Mouse (Mus musculus): ENCODE data around the gene Astn1.
A peak's percentile ranks its signal among the peaks of the same experiment; 100 is the strongest.

Gene Astn1

DNA sequence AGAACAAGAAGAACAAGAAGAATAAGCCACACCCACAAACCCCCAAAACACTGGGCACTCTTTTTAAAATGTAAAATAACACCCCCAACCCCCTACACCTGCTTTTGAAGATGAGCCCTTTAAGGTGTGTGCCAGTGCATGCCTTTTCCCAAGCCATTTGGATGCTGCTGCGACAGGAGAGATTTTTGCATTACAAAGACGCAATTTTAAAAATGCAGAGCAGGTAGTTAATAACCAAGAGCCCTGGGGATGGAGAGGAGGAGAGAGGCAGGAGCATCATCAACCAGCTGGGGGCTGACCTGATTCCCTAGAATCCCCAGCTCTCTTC is at the start of gene Astn1:
Astn1 (plus strand) TSS at position 310 of the 328 bp plus-strand sequence.
- no peak for DNase-seq

DNA sequence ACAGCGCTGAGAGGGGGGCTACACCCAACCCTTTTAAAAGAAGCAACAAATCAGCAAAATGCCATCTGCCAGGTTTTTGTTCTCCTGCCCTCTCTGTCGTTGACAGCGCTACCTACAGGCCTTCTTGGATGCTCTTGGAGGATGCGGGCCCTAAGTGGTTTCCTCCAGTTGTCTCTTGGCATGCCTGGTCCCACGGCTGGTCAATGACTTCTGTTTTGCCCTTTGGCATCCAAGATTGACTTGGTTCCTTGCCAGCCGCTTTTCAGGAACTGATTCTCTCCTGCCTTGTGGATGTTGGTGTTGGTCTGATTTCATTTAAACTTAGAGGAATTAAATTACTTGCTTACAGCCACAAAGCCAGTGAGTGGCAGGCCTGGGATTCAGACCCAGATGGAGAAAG is 38.7 kb upstream of the Astn1 start:
- no peak for DNase-seq

DNA sequence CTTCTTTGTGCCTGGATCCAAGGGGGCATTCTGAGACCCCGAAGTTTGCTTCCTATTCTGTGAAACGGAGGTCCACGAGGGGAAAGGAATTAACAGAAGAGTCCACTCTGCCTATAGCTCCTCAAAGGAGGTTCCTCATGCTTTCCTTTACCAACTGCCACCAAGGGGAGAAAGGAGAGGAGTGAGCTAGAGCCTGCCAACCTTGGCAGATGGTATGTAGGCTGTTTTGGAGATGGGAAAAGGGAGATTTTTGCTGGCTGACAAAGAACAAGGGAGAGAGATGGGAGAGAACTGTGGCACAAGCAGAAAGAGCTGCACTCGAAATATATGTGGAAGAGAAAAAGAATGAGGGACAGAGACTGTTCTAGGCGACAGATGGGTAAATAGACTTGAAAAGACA is 33.9 kb upstream of the Astn1 start:
- DNase-seq = no peak

DNA sequence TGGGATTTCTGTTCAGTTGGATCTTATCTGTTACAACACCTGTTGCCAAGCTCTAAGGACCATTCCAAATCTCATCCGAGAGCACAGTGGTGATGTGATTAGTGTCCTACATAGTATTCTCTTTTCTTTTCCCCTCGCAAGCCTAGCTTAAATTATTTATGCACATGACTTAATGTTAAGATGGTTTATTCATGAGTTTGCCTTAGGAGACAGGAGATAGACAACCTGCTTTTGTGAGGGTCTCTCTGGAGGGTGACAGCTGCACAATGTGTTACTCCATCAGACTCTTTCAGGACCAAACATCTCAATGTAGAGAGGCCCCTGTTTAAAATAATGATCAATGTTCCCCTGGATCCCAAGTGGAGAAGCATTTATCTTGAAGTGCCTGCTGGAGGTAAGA is 33.2 kb upstream of the Astn1 start:
- no peak for DNase-seq

DNA sequence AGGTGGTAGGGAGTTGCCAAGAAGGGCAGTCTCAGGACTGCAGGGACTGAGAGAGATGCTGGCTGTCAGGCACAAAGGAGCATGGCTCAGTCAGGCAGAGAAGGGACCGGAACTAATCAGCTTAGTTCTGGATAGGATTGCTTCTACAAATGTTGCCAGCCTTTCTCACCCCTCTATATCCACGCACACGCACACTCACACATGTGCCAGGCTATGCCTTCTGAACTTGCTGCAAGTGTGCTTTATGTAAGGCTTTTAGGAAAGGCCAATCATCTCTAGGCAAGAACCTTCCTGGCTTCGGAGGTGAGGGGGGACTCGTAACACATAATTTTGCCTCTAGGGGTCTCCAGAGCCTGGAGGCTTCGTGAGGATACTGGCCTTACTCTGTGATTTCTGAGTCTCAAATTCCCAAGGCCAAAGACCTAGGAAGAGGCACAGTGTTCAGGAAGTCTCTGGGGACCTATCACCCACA is 18.8 kb upstream of the Astn1 start:
- no peak for DNase-seq

DNA sequence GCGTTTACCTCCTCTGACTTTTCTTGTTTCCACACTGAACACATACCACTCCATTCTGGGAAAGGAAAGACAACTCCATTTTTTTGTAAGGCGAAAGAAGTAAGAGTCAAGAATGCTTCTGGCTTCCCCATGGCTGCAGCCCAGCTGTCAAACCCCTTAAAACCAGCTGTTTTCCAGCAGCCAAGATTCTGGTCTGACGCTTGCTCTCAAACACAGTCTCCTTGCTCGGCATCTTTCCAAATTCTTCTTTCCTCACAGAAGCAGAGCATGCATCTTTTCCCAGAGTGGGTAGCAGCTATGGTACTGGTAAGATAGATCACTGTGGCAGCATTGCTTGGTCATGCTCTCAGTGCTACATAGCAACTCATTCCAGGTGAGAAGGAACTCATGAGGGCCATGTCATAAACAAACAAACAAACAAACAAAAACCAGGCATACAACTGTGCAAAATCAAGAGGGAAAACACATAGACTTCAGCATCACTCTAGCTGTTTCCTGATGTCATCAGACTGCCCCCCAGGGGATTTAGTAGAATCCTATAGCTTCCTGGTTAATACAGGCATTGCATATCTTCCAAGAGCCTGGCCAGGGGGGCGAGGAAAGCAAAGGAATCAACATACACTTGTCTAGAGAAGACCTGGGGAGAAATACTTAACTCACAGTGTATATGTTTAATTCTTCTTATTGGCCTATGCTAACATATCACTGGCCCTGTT is 8.3 kb upstream of the Astn1 start:
- DNase-seq = no peak

DNA sequence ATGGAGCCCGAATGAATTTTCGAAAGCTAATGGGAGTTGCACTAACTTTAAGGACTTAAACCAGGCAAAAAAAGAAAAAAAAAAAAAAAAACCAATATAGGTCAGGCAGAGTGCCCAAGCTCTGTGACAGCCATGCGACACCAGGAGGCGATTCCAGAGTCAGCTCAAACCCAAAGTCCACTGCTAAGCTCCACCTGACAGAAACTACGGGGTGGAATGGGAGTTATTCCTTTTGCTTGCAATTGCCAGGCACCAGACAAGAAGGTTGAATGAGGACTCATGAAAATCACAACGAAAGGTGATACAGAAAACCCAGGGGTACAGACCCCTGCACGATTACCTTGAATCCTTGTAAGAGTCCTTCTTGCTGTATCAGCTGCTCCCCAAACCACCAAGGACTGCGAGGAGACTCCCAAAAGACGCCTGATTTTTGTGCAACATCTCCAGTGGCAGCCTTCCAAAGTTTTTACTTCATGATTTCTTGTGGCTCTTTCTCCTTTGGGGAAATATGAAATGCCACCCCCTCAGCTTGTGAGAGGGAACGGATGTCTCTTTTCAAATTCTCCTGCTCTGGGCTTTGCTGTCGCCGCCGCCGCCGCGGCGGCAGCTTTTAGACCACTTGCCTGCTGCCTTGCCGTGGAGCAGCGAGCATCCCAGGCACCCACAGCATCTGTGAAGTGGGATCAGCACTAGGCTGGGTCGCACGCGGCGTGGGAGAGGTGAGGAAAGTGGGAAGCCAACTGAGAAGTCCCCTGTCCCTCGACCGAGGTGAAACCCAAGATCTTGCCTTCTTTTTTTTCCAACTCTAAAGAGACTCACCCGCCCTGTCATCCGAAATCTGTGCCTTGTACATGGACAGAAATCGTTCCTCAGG is 6.7 kb upstream of the Astn1 start:
- DNase-seq = peak; percentile 18

DNA sequence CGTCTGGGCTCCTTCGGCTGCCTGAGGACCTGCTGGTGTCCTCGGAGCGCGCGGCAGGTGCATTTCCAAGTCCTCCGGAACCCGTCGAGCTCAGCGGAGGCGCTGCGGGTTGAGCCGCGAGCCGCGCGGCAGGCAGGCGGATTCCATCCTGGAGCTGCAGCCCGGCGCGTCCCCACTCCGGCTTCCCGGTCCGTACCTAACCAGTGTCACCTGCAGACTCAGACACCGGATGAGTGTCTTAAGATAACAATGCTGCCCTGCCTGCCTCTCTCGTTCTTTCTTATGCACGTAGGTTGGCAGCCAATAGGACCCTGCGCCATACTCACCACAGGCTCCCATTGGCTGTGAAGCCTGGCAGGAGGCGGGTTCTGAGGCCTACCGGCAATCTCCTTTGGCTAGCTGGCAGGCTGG is 6.0 kb upstream of the Astn1 start, which contains the start of gene Brinp2:
Brinp2 (minus strand) TSS at position 276 of the 411 bp plus-strand sequence.
- peak; percentile 71 for DNase-seq

DNA sequence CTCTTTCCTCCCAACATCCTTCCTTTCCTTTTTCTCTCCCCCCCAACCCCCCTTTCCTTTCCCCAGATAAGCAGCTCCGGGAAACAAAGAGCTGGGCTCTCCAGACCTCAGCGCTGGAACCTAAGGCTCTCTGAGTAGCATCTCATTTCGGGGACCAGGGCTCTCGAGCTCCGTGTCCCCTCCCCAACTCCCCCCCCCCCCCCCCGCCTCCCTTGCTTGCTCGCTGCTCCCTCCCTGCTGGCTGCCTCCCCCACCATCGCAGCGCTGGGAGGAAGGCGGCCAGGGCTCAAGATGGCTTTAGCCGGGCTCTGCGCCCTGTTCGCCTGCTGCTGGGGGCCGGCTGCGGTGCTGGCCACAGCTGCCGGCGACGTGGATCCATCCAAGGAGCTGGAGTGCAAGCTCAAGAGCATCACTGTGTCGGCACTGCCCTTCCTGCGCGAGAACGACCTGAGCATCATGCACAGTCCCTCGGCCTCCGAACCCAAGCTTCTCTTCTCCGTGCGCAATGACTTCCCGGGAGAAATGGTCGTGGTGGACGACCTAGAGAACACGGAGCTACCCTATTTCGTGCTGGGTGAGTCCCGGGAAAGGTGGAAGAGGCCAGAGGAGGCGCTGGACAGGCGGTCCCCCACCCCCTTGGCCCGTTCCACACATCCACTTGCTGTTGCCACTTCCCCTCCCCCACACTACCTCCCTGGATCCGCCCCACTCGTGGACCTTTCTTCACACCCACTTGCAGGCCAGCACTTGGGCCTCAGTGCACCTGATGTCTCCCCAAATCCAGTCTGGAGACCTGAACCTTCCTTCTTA is 424 bp downstream of the Astn1 start:
- no peak for DNase-seq

DNA sequence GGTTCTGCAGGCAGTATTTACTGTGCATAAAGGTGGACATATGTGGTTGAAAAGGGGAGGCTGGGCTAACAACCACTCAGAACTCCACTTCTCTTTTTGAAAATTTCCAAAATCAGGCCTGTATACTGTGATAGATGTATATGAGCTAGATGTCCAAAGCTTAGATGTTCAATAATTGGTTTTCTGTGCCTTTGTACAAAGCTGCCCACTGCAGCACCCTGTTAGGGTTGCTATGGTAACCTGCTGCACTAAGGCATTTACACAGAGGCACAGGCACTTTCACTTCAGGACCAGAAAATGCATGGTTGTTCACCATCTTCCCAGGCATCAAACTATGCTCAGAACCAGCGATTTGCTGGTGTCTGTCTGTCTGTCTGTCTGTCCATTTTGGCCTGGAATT is 2.4 kb downstream of the Astn1 start:
- no peak for DNase-seq

DNA sequence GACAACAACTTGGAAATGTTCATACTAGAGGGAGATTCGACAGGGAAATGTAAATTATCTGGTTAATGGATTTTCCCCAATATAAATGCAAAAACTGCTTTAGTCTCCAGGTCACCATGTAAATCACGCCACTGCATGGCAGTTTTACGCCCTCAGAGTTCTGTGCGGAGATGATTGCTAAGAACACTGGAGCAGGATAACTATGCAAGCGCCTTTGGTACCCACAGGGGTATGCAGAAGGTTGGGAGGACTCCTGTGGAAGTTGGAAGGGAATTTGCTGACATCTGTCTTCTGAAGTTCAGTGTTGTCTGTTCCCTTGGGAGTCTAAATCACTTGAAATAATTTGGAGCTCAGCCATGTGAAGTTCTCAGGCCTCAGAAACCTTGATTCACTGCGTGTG is 20.2 kb downstream of the Astn1 start:
- DNase-seq = no peak

DNA sequence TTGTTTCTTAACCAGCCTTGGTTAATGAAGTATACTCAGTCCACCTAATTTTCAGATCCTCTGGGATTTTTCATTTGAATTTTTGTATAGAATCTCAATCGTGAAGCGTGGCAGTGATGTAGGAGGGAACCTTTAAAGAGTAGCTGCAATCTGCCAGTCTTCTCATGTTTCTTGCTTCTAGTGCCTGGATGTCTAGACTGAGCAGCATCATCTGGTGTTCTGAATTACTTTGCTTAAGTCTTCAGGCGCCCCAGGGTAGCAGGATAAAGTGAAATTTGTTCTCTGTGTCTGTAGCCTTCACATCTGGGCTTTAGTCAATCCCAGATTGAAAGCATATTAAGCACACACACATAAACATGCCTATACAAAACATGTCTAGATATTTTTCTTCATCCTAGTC is 21.1 kb downstream of the Astn1 start:
- DNase-seq = no peak

DNA sequence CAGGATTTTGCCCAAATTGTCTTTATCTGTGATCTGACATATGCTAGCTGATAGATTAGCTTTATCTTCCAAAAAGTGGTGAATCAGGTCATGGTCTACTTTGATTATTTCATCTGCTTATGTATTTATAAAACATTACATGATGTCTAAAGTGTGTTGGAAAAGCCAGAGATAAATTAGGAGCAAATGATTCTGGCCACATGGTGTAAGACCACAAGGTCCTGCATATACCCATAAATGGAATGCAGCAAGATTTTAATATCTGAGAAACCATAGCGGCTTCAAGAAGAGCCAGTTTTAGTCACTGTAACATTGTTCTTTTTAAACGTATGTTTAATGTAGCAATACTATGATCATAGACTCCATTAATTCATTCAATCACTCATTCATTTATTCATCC is 23.2 kb downstream of the Astn1 start:
- no peak for DNase-seq

DNA sequence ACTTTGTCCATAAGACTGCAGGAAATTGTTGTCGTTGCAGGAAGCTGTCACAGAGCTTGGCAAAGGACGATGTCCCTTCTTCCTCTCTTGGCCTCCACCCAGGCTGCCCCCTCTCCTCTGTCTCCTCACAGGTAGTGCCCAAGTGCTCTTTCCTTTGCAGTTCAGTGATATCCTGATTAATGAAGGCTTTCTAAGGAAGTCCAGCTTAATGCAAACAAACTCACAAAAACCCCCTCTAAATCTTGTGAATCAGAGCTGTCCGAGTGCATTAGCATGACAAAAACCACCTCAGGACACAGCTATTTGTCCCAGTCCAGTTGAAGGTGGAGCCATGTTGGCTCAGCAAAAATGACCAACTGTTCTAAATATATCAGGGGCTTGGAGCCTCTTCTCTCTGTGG is 24.7 kb downstream of the Astn1 start:
- DNase-seq = no peak

DNA sequence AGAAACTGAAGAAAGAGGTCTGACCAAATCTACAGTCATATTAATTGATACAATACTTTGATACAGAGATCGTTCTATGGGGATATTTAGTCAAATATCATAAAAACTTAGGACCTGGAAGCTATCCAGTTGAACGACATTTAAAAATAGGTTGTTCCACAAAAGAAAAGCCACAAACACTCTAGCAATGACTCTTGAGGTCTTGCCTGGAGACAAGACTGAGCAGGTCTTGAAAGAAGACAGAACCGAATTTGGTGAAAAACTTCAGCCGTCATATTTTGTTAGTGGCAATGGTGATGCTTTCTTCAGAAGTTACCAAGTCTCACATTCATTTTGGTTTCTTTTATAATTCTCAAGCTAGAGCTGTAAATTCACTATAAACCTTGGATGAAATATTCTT is 26.9 kb downstream of the Astn1 start:
- no peak for DNase-seq

DNA sequence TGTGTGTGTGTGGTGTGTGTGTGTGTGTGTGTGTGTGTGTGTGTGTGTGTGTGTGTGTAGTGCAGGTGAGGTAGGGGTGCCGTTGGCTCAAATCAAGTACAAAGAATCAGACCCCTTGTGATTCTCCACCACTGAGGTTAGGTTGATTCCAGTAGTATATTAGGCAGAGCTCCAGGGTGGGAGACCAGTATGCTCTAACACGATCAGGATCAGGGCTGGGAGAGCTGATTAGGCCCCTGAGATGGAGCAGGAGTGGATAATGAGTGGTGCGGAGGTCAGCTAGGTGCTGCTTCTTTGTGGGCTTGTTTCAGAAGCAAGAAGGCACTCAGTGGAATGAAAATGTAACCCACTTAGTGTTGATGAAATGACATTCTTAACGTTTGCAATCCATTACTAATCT is 28.6 kb downstream of the Astn1 start:
- DNase-seq = no peak

DNA sequence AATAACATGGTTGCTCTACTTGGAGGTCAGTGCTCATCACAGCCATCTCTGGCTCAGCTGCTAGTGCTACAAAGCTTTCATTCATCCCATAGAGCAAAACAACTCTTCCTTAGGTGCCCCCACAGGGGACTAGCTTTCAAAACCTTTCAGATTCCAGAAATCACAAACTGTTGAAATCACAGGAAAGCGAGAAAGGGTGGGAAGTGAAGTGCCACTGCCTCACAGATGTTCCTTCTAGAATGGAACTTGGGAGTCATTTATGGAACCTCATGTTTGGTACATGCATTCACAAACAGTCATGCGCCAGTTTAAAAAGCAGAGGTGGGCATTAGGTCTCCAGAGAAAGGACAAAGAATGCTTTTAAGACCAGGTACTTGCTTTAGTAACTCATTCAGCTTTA is 35.0 kb downstream of the Astn1 start:
- DNase-seq = no peak

DNA sequence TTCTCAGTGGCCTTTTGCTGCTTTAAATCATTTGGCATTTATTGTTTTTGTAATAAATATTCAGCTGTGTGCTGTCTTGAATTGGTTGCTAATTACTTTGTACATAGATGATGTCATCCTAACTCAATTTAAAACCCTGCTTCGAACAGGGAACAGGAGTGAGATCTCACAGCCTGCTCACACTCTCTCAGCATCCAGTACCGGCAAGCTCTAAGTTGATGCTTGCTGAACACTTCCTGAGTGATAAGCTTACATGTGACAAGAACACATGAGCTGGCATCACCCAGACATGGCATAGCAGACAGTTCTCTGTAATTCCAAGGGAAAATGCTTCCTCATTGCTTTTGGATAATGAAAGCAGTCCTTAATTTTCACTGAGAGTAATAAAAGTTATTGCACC is 38.8 kb downstream of the Astn1 start:
- no peak for DNase-seq

DNA sequence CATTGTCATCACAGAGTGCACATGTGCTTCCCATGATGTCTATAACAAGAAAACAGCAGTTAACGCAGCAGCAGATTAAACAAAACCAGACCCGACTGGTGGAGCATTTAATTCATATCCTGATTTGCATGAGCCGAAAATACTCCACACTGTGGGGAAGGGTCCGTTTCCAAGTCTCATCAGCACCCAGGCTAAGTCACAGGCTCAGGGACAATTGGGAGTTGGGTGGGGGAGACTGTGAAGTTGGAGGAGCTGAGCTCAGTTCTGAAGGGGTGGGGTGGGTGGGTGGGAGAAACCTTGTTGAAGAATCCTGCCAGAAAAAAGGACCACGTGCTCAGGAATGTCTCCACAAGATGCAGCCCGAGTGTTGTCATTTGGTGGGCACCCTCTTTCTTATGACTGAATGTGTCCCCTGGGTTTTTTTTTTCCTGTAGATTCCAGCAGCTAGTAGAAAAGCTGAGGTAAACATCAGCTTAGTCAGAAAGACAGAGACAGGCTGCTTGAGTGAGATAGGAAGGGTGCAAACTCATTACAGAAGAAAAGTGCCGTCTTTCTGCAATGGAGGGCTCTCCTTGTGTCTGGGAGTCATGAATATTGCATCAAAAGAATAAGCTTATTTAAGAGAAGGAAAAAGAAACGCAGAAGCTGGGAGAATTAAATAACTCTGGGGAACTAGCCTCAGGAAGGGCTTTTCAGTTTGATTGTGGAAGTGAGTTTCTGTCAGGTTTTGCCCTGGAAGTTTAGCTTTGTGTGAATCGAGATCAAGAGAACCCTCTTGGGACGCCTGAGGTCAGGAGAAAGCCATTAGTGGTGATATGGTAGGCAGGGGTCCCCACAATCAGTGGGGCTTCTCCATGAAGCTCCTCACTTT is 44.1 kb downstream of the Astn1 start:
- DNase-seq = no peak

DNA sequence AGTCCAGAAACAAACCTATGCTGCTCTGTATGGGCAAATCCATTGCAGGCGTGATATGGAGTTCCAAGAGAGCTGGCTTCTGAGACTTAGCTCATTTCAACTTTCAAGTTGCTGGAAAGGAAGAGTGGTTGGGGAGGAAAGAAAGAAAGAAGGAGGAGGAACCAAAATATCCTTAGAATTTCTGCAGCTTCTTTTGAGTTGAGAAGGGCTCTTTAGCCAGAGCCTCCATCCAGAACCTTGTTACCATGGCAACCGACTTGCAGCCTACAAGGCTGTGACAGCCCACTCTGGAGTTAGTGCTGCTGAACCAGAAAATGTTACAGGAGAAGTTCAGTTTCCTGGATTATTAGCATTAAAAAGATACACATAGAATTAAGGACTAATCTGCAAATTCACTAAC is 46.1 kb downstream of the Astn1 start:
- no peak for DNase-seq

DNA sequence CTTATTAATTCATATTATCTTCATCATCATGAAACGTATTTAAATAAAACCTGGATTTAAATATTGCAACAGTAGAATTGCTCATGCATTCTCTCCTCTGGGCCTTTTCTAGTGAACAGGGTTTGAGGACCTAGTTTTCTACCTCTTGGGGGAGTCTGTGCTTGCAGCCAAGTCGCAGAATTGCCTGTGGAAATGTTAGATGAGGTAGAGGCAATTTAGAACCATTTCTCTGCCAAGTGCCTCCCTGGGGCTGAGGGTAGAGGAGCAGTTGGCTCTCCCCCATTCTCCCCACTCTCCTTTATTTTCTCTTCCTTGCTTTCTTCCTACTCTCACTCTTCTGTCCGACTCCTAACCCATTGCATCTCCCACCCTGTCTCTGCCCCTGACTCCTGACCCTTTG is 49.1 kb downstream of the Astn1 start:
- DNase-seq = no peak

DNA sequence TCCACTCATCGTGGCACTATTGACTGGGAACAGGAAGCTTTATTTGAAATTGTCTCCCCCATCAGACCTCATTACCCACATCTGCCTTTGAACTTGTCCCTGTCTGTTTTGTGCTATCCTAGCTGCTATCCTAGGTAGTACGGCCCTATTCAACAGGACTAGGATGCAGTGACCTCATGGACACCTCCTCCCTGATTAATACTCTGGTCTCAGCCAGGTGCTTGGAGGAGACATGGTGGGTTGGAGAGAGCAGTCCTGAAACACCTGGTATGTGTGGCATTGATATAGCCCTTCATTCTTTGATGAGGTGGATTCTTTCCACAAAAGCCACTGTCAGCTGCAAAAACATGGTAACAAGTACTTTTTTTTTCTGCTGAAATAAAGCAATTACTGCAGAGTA is 52.1 kb downstream of the Astn1 start:
- no peak for DNase-seq

DNA sequence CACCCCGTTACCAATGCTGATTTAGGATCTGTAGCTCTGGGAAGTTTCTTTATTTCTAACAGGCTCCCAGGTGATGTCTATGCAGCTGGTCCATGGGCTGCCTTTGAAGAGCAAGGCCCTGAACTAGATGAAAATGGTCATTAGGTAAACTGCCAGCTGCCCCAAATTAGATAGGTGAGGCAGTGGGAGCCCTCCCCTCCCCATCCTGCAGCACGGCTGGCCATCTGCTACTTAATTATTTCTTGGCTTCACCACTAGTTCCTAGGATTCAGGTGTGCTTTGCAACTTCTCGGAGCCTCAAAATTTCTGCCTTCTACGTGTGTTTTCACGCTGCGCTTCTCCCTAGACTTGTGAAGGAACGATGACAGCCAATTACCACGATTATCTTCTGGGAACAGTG is 59.4 kb downstream of the Astn1 start:
- no peak for DNase-seq
